Mouse (Mus musculus) B cell, adult 2 months (primary cell): Measurements from ENCODE around the gene Lsm11.
"Not testable (repeated sequence)": the region's sequence is repeated elsewhere in the genome, so short reads cannot be mapped to it uniquely, and the experiment has no call there.

Source experiments
- DNase-seq, 2 experiments: peaks; one replicate each; pipeline ENCODE4 v3.0.0; 2022

Gene Lsm11

GRCm38 (mm10) chr11:45881026-45881682 lies 63.6 kb downstream of the Lsm11 start:
- DNase-seq: no peak

GRCm38 (mm10) chr11:45879366-45879765 lies 65.4 kb downstream of the Lsm11 start:
- not testable (repeated sequence) for DNase-seq
